Mouse (Mus musculus) olfactory bulb, adult 2 months (tissue): ENCODE measurements around the gene Col4a1.

ENCODE experiments used
- CTCF ChIP-seq: fragments of 200-500 bp; IDR thresholded peaks from 2 replicates; pipeline ENCODE4 v1.5.1; 2012; ENCODE audit warnings: low read depth, mild to moderate bottlenecking, low read length, moderate library complexity; ENCODE audit not compliant: insufficient read depth
- POLR2A ChIP-seq: fragments of 200-500 bp; IDR thresholded peaks from 2 replicates; pipeline ENCODE4 v1.6.1; 2012; ENCODE audit warnings: mild to moderate bottlenecking, low read depth, low read length, moderate library complexity; ENCODE audit not compliant: insufficient read depth

DNA sequence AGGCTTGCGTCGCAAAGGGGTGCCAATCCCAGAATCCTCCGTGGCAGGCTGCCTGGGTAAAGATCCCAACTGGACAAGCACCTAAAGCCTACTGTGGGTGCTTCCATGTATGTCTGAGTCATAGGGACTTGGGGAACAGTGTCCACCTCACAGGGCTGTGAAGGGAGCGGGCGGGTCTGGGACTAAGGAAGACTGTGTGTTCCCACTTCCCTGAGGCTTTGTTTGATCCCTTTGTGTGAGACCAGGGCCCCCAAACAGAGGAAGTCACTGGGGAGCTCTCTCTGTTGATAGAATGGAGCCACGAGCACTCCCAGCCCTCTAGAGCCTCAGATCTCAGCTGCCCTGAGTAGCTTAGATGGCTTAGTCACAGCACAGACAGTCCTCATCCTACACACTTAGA lies 3.5 kb upstream of the Col4a1 start:
- TF ChIP-seq CTCF (no peak), POLR2A (no peak)
